Mouse (Mus musculus) bone marrow macrophage, adult 2 months (primary cell): ENCODE data around the gene Hoxa4.

Source experiments
- CTCF ChIP-seq: IDR thresholded peaks from 2 replicates; pipeline ENCODE4 v1.5.1; 2012; ENCODE audit warnings: low read depth, mild to moderate bottlenecking, low read length, moderate library complexity
- POLR2A ChIP-seq: IDR thresholded peaks from 2 replicates; pipeline ENCODE4 v1.6.1; 2012; ENCODE audit warnings: mild to moderate bottlenecking, low read depth, low read length, borderline replicate concordance

DNA sequence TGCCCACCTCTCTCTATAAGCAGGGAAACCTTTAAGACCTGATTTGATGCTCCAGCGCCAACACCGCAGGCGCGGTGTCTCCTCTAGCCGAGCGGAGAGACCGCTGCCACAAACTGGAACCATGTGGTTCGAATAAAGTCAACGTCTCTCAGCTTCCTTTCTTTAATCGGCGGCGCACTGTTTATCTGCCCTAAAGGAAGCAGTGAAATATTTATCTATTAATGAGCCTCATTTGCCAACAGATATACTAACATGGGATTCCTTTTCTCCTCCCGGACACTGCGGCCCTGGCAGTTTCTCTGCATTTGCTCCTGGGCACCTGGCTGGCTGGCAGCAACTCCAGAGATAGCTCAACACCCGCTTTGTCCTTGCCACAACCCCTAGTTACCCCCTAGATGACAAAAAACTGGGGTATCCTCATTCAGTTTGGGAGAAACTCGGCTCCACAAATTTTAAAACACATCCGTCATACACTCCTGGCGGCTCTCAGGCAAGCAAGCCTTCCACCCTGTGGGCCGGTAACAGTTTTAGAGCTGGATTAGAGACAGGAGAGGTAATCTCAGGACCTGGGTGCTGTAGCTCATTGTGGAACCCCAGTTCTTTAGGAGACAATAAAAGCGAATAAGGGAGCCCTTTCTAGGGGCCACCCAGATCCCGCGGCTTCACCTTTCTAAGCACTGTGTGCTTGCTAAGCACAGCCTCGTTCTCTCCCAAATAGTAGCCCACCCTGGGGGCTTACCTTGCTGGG, 26.5 kb upstream of the Hoxa4 start:
- TF ChIP-seq CTCF, result no peak
- no peak for TF ChIP-seq POLR2A
